Mouse (Mus musculus) liver, adult 2 months (tissue): ENCODE data around the gene Nhlrc3.

Experiments
- CTCF ChIP-seq: fragments of 200-500 bp; IDR thresholded peaks from 2 replicates; pipeline ENCODE4 v1.5.1; 2011; ENCODE audit warnings: low read depth, low read length, control low read depth
- POLR2A ChIP-seq: fragments of 200-500 bp; IDR thresholded peaks from 2 replicates; pipeline ENCODE4 v1.6.1; 2011; ENCODE audit warnings: low read length, control low read depth; ENCODE audit not compliant: insufficient read depth; ENCODE audit errors: extremely low read depth

DNA sequence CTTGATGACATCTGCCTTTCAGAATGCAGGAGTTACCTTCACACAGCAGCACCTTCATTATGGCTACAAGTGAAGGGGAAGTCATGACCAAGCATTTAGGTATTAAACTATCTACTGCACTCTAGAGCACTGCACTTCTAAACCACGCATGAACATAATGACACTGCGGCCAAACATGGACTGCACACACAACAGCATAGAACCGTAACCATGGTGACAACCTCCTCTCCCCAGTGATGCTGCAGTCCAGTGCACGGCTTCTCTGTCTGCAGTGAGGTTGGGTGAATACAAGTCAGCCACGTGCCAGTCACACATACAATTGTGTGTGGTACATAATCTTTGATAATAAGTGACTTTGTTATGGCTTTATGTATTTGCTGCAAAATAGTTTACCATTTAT is 17.6 kb downstream of the Nhlrc3 start:
- TF ChIP-seq CTCF (no peak), POLR2A (no peak)
